Mouse (Mus musculus): ENCODE results near the gene Olfr1446. TPM values are rescaled to one million over a fixed set of nuclear protein-coding genes. Genes with fewer than 3 reads are reported as not detected.

The Olfr1446 gene
- not detected for total RNA-seq (2021)
- long read RNA-seq, experiment 1, result 0 reads
- long read RNA-seq, experiment 2, result 0 reads

- DNase-seq, result no peak
These were observed at the start of gene Olfr1446 for GRCm38 (mm10) chr19:12893424-12893823. Gene Olfr1446 (minus strand): TSS chr19:12893524.

GRCm38 (mm10) chr19:12930540-12930939 lies 37.2 kb upstream of the Olfr1446 start, which contains the start of gene Olfr1449:
Gene Olfr1449 (plus strand): TSS chr19:12930840.
- no peak for DNase-seq

GRCm38 (mm10) chr19:12924319-12924718 lies 31.0 kb upstream of the Olfr1446 start, which contains the start of gene Olfr1448:
Gene Olfr1448 (minus strand): TSS chr19:12924419.
- no peak for DNase-seq

- no peak for DNase-seq
These were observed 10.3 kb upstream of the Olfr1446 start, which contains the start of gene Olfr1447 for GRCm38 (mm10) chr19:12903643-12904042. Gene Olfr1447 (minus strand): TSS chr19:12903743.

GRCm38 (mm10) chr19:12883555-12883954 lies 9.8 kb downstream of the Olfr1446 start, which contains the start of gene Olfr1445:
Gene Olfr1445 (plus strand): TSS chr19:12883855.
- no peak for DNase-seq

- no peak for DNase-seq
These were observed 36.3 kb downstream of the Olfr1446 start, which contains the start of gene Olfr1444 for GRCm38 (mm10) chr19:12856983-12857382. Gene Olfr1444 (plus strand): TSS chr19:12857283.

GRCm38 (mm10) chr19:12846382-12846781 lies 46.9 kb downstream of the Olfr1446 start, which contains the start of gene Gm5244:
Gene Gm5244 (plus strand): TSS chr19:12846682.
- no peak for DNase-seq

- DNase-seq, result no peak
These were observed 54.8 kb downstream of the Olfr1446 start for GRCm38 (mm10) chr19:12838507-12838906.

Other genes starting within 250 kb of the Olfr1446 start
- not detected for gene Olfr1442, start 223.1 kb downstream of the Olfr1446 start, total RNA-seq (2021)
- not detected for gene Olfr1443, start 215.4 kb downstream of the Olfr1446 start, total RNA-seq (2021)
- gene Keg1, start 197.7 kb downstream of the Olfr1446 start, total RNA-seq (2021), result not detected
- 1 to 10 TPM; 1.6 to 2.8 TPM for gene Cntf, start 127.9 kb downstream of the Olfr1446 start, total RNA-seq (2021)
- 10 to 100 TPM; 72.7 to 88.4 TPM for gene Zfp91, start 97.4 kb downstream of the Olfr1446 start, total RNA-seq (2021)
- gene Lpxn, start 97.3 kb downstream of the Olfr1446 start, total RNA-seq (2021), result 1 to 10 TPM; 1.6 to 1.8 TPM
- not detected for gene Gm5244, start 46.8 kb downstream of the Olfr1446 start, total RNA-seq (2021)
- not detected for gene Olfr1444, start 36.2 kb downstream of the Olfr1446 start, total RNA-seq (2021)
- not detected for gene Olfr1445, start 9.7 kb downstream of the Olfr1446 start, total RNA-seq (2021)
- gene Olfr1447, start 10.2 kb upstream of the Olfr1446 start, total RNA-seq (2021), result not detected
- not detected for gene Olfr1448, start 30.9 kb upstream of the Olfr1446 start, total RNA-seq (2021)
- gene Olfr1449, start 37.3 kb upstream of the Olfr1446 start, total RNA-seq (2021), result not detected
- not detected for gene Olfr1450, start 56.7 kb upstream of the Olfr1446 start, total RNA-seq (2021)
- not detected for gene Olfr1451, start 101.5 kb upstream of the Olfr1446 start, total RNA-seq (2021)
- not detected for gene Olfr1453, start 134.8 kb upstream of the Olfr1446 start, total RNA-seq (2021)
- gene Olfr1454, start 167.1 kb upstream of the Olfr1446 start, total RNA-seq (2021), result not detected
- gene Olfr1457, start 204.4 kb upstream of the Olfr1446 start, total RNA-seq (2021), result not detected
- not detected for gene Olfr1458, start 213.3 kb upstream of the Olfr1446 start, total RNA-seq (2021)